Mouse (Mus musculus) small intestine, adult 2 months (tissue): ENCODE data around the gene Vipr2. TPM values are rescaled to one million over a fixed set of nuclear protein-coding genes. Genes with fewer than 3 reads are reported as not detected.

ENCODE experiments used
- H3K27ac ChIP-seq: fragments of 200-500 bp; 2 replicates; pipeline ENCODE4 v1.5.1; 2012; ENCODE audit warnings: low read depth, low read length, control low read depth, inconsistent platforms; ENCODE audit not compliant: insufficient read depth
- H3K27me3 ChIP-seq: fragments of 200-500 bp; 2 replicates; pipeline ENCODE4 v1.6.1; 2012; ENCODE audit warnings: mild to moderate bottlenecking, moderate library complexity, low read length, inconsistent platforms; ENCODE audit not compliant: control insufficient read depth, insufficient read depth
- H3K36me3 ChIP-seq: fragments of 200-500 bp; 2 replicates; pipeline ENCODE4 v1.6.1; 2012; ENCODE audit warnings: mild to moderate bottlenecking, low read length, control low read depth, inconsistent platforms; ENCODE audit not compliant: control insufficient read depth, insufficient read depth
- H3K4me1 ChIP-seq: fragments of 200-500 bp; 2 replicates; pipeline ENCODE4 v1.6.1; 2012; ENCODE audit warnings: low read length, inconsistent platforms, mixed read lengths; ENCODE audit not compliant: control insufficient read depth, insufficient read depth, insufficient read length
- H3K4me3 ChIP-seq: fragments of 200-500 bp; 2 replicates; pipeline ENCODE4 v1.5.1; 2012; ENCODE audit warnings: low read depth, mild to moderate bottlenecking, control low read depth, inconsistent platforms, low read length, moderate library complexity
- CTCF ChIP-seq: fragments of 200-500 bp; IDR thresholded peaks from 2 replicates; pipeline ENCODE4 v1.5.1; 2012; ENCODE audit warnings: low read depth, mild to moderate bottlenecking, control low read depth, inconsistent platforms, low read length, moderate library complexity, mixed read lengths; ENCODE audit not compliant: insufficient replicate concordance, insufficient read length; ENCODE audit errors: extremely low read depth
- POLR2A ChIP-seq: fragments of 200-500 bp; IDR thresholded peaks from 2 replicates; pipeline ENCODE4 v1.6.1; 2012; ENCODE audit warnings: low read depth, mild to moderate bottlenecking, control low read depth, inconsistent platforms, low read length, moderate library complexity
- WGBS: fragments of 180-500 bp; shearing (Covaris S2); methylation state at CpG from one replicate; pipeline ENCODE4 v1.1.7; 2018; 5-methylcytosine and 5-hydroxymethylcytosine counted together
- polyA plus RNA-seq: library from polyadenylated mRNA; depleted of rRNA; stranded (reverse); fragments of >200 nt; gene quantifications from 2 replicates; pipeline ENCODE4 v1.2.3, GENCODE M21; 2012

The Vipr2 gene
- polyA plus RNA-seq, 1 experiment = 1.9 TPM

DNA sequence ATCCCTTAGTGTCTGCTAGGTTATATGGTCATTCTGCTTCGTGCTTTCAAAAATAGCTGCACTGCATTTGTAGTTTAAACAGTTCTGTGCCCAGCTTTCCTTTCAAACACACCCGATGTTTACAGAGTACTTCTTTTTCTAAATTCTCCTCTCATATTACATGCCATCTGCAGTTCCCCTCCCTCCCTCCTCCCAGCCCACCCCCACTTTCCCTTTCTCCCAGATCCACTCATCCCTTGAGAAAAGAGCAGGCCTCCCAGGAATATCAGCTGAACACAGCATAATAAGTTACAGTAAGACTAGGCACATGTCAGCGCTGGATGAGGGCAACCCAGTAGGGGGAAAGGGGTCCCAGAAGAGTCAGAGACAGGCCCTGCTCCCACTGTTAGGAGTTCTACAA lies 28.3 kb upstream of the Vipr2 start:
- TF ChIP-seq POLR2A (no peak), CTCF (no peak)
- WGBS = 69% methylated on average over 3 of the region's 3 CpGs

GRCm38 (mm10) chr12:116049701-116050100 lies 27.8 kb upstream of the Vipr2 start:
- Histone ChIP-seq H3K4me3 (no peak overlapping the region), H3K27me3 (no peaks in the 10 kb centered on the region), H3K4me1 (peaks cover 8% of the 10 kb centered on the region; the same call in 1 of the 2 replicates), H3K27ac (no peak overlapping the region), H3K36me3 (peaks cover 7% of the 10 kb centered on the region)
- TF ChIP-seq CTCF (no peak), POLR2A (no peak)
- 58% methylated on average over 6 of the region's 6 CpGs for WGBS

More for the DNA sequence above, 28.3 kb upstream of the Vipr2 start:
- H3K36me3 ChIP-seq = 0 out of 2 replicates have a peak, but pooled peaks cover 3% of the 10 kb centered on the region
- H3K4me3 ChIP-seq = no peak overlapping the region
- H3K27me3 ChIP-seq = no peaks in the 10 kb centered on the region
- no peak overlapping the region for H3K27ac ChIP-seq
- peaks cover 8% of the 10 kb centered on the region; the same call in 1 of the 2 replicates for H3K4me1 ChIP-seq

DNA sequence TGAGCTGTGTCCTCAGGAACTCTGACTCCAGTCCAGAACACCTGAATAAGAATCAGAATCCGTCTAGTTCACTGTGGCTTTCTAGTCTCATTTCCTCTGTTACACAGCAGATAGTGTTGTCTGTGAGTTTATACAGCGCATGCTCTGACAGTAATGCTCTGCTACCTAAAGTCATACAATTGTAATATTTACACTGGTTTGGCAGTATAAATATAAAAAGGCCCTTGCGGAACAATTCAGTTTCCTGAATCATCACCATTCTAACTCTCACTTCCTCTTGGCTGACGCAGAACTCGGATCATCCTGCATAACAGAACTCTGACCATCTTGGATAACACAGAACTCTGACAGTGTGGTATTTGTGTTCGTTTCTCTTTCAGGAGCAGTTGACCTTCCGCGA lies 23.2 kb upstream of the Vipr2 start:
- H3K36me3 ChIP-seq = peaks cover 36% of the 10 kb centered on the region
- TF ChIP-seq POLR2A = no peak
- no peak for TF ChIP-seq CTCF

GRCm38 (mm10) chr12:116056112-116056511 lies 21.4 kb upstream of the Vipr2 start:
- H3K27me3 ChIP-seq = no peaks in the 10 kb centered on the region
- H3K27ac ChIP-seq = no peak overlapping the region
- TF ChIP-seq CTCF (no peak), POLR2A (no peak)
- H3K36me3 ChIP-seq = peaks cover 47% of the 10 kb centered on the region
- 97% methylated on average over 3 of the region's 3 CpGs for WGBS
- H3K4me3 ChIP-seq = no peak overlapping the region
- H3K4me1 ChIP-seq = no peaks in the 10 kb centered on the region

More for the DNA sequence above, 23.2 kb upstream of the Vipr2 start:
- peaks cover 3% of the 10 kb centered on the region; the same call in 1 of the 2 replicates for H3K4me1 ChIP-seq
- no peak overlapping the region for H3K4me3 ChIP-seq
- H3K27ac ChIP-seq = no peak overlapping the region
- 91% methylated on average over 8 of the region's 8 CpGs for WGBS
- H3K27me3 ChIP-seq = no peaks in the 10 kb centered on the region

GRCm38 (mm10) chr12:116061561-116062193 lies 15.8 kb upstream of the Vipr2 start:
- TF ChIP-seq POLR2A = no peak
- no peak for TF ChIP-seq CTCF
- 95% methylated on average over 5 of the region's 5 CpGs for WGBS
- no peak overlapping the region for H3K27ac ChIP-seq
- H3K27me3 ChIP-seq = no peaks in the 10 kb centered on the region
- peaks cover 28% of the 10 kb centered on the region for H3K36me3 ChIP-seq
- no peak overlapping the region for H3K4me3 ChIP-seq
- H3K4me1 ChIP-seq = no peaks in the 10 kb centered on the region

DNA sequence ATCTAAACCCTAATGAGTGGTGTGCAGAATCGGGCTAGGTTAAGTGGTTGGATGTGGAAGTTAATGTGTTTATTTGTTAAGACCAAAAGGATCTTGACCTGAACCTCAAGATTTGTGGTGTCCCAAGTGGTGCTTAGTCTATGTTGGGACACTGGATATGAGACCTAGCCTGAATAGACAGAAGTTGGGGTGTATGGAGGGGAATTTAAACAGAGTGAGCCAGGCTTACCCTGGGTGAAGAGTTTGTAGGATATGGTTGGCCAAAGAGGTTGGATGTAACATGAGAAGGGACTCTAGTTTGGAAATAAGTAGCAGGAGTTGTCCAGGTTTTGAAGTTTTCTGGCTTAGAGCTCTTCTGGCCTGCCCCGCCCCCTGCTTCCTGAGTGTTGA lies 15.3 kb upstream of the Vipr2 start:
- H3K36me3 ChIP-seq = peaks cover 23% of the 10 kb centered on the region
- no peaks in the 10 kb centered on the region for H3K27me3 ChIP-seq
- H3K4me3 ChIP-seq = no peak overlapping the region
- no peaks in the 10 kb centered on the region for H3K4me1 ChIP-seq
- WGBS = 91% methylated on average over 2 of the region's 2 CpGs
- no peak overlapping the region for H3K27ac ChIP-seq
- TF ChIP-seq POLR2A (no peak), CTCF (no peak)

- Histone ChIP-seq H3K27me3 (no peaks in the 10 kb centered on the region), H3K4me3 (no peak overlapping the region), H3K36me3 (peaks cover 18% of the 10 kb centered on the region), H3K4me1 (no peaks in the 10 kb centered on the region), H3K27ac (no peak overlapping the region)
- TF ChIP-seq POLR2A (no peak), CTCF (no peak)
- WGBS = 98% methylated on average over 4 of the region's 4 CpGs
Observed at GRCm38 (mm10) chr12:116063020-116063419, 14.5 kb upstream of the Vipr2 start.
